Mouse (Mus musculus): ENCODE measurements around the gene R3hdml. TPM values are rescaled to one million over a fixed set of nuclear protein-coding genes. Genes with fewer than 3 reads are reported as not detected.

Gene R3hdml
- total RNA-seq, 2 experiments from 2014 or later: not detected

GRCm38 (mm10) chr2:163471710-163472465 lies 20.2 kb upstream of the R3hdml start:
- DNase-seq (ENCODE audit: low spot score in 2 of 2): no peak

DNA sequence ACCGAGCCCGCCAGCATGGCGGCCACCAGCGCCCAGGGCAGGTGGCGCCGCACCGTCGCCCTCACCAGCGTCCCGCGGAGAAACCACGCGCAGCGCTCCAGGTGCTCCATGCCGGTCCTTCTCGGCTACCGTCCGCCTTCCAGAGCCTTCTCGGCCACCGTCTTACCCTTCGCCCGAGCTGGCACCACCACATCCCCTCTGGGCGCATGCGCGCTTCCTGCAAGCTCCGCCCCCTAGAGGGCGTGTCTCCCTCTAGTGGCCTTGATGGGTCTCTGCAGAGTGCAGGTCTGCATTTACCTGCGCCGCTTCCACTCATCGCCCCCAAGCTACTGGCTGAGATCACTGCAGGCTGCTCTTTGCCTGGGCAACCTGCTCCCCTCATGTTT lies 19.7 kb upstream of the R3hdml start, which contains the start of gene Fitm2:
Gene Fitm2, minus strand, starts transcription at position 164 of the 386 bp plus-strand sequence.
- peak; percentile 97 to 98 for DNase-seq (ENCODE audit: low spot score in 2 of 2)

DNA sequence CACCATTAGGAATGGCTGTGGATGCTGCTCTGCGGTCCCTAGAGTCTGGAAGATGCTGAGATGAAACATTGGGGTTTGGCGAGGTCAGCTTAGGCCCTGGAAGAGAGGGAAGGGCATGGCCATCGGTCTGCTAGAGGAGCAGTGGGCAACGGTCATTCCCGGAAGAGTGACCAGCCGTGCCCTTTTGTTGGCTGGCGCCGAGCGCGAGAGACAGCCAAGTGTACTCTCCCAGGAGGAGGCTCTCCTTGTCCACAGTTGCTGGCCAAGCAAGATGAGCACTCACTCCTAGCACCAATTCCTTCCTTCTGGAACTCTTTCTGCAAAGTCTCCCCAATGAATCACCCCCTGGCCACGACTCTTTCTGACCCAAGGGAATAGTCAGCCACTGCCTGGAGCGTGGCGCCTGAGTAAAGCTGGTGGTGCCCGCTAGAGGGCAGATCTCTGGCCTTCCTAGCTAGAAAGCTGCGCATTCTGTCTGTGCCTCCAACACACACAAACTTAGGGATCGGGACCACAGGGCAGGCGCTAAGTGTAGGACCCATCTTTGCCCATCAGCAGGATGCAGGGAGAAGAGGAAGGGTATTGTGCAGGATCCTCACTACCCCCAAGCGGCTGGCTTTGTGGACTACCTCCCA lies 11.8 kb upstream of the R3hdml start:
- no peak for DNase-seq (ENCODE audit: low spot score in 2 of 2)

GRCm38 (mm10) chr2:163481539-163482029 lies 10.5 kb upstream of the R3hdml start:
- DNase-seq (ENCODE audit: low spot score in 2 of 2): no peak

- DNase-seq (ENCODE audit: low spot score in 2 of 2): no peak
Measured at GRCm38 (mm10) chr2:163487360-163487759, 4.8 kb upstream of the R3hdml start.

DNA sequence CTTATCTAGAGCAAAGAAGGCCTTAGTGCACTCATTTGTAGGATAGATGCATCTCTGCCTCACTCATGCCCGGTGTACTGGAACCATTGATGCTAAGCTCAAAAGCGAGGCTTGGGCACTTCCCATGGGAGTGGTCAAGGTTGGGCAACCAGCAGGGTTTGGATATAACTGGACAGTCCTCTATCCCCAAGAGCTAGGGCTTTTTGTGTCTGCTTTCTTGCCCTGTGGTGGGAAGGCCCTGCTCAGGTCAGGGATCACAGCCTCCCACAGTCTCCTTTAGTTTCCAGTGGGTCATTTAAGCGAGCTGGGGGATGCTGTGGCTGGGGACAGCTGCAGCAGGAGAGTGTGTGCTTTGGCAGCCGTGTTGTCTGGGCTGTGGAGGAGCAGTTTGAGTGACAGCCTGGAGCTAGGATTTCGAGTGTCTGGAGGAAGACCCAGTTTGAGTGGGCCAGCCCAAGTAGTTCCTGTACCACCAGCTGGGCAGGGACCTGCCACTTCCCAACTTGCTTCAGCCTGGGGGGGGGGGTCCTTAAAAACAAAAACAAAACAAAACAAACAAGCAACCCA lies 2.3 kb upstream of the R3hdml start:
- DNase-seq (ENCODE audit: low spot score in 2 of 2): no peak

- DNase-seq (ENCODE audit: low spot score in 2 of 2): no peak
Measured at GRCm38 (mm10) chr2:163490656-163491055, 1.5 kb upstream of the R3hdml start.

DNA sequence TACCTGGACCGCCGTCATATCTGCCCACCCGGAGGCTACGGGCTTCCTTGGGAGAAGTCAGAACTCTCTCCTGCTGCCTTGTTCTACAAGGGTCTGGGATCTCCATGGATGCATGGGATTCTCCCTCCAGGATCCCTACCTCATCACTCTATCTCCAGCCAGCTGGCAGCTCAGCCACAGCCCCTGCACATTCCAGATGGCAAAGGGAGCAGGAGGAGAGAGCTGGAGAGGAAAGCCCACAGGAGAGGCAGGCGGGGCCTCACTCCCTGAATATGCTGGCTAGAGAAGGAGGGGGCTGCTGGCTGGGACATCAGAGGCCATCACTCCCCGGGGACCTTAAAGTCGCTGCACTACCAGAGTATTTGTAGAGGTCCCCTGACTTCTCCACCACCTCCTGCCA lies 767 bp upstream of the R3hdml start:
- DNase-seq (ENCODE audit: low spot score in 2 of 2): peak in 1 of 2 experiments; percentile 5

DNA sequence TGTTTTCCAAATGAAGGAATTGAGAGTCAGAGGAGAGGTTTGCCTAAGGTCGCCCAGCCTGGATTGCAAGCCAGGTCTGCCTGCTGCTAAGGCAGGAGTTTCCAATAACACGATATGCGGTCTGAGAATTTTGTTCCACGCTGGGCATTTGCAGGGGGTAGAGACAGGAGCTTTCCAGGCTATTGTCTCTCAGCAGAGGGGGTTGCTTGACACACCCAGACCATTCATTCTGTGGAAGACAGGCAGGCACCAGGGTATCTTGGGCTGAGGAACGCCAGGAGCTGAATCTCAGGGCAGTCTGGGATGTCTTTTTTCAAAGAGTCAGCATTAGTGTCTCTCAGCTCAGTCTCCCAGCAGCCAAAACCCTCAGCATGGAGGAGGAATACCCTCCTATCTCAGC lies 913 bp downstream of the R3hdml start:
- DNase-seq (ENCODE audit: low spot score in 2 of 2): no peak

DNA sequence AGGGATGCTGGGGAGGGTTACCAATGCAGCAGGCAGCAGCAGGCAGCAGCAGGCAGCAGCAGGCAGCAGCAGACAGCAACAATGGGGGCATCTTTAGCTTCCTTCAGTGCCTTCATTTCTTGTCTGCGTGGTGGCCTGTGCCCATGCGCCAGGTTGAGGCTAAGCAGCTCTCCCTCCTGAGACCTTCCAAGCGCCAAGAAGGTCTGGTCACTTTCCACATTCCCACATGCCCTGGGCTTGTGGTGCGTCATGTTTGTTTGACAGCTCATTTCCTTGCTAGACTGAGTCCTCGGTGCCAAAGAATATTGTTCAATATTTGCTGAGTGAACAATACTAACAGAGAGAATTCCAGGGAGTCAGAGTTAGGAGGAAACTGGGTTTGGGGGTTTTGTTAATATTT lies 1.9 kb downstream of the R3hdml start:
- DNase-seq (ENCODE audit: low spot score in 2 of 2): no peak

DNA sequence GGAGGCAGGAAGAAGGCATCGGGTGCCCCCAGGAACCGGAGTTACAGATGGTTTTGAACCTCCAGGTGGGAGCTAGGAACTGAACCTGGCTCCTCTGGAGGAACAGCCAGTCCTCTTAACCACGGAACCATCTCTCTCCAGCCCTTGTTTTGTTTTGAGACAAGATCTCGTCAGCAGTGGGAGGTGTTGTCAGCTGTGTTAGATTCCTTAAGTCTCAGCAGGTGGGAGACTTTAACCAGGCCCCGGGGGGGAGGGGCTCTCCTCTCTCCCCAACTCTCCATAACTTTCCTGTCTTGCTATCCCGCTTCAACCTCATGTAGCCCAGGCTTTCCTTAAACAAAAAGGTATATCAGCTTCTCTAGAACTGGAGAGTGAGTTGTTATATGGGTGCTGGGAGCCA lies 2.3 kb downstream of the R3hdml start:
- no peak for DNase-seq (ENCODE audit: low spot score in 2 of 2)

- DNase-seq (ENCODE audit: low spot score in 2 of 2): no peak
Measured at GRCm38 (mm10) chr2:163502219-163502618, 10.1 kb downstream of the R3hdml start.

- no peak for DNase-seq (ENCODE audit: low spot score in 2 of 2)
Measured at GRCm38 (mm10) chr2:163503191-163503590, 11.1 kb downstream of the R3hdml start.

- DNase-seq (ENCODE audit: low spot score in 2 of 2): no peak
Measured at GRCm38 (mm10) chr2:163506300-163507004, 14.3 kb downstream of the R3hdml start, which contains the start of gene Hnf4a. TSS of gene Hnf4a (plus strand) at chr2:163506808.

- no peak for DNase-seq (ENCODE audit: low spot score in 2 of 2)
Measured at GRCm38 (mm10) chr2:163525761-163526243, 33.7 kb downstream of the R3hdml start.

GRCm38 (mm10) chr2:163527497-163527896 lies 35.4 kb downstream of the R3hdml start:
- DNase-seq (ENCODE audit: low spot score in 2 of 2): no peak

- DNase-seq (ENCODE audit: low spot score in 2 of 2): no peak
Measured at GRCm38 (mm10) chr2:163530418-163530817, 38.3 kb downstream of the R3hdml start.

DNA sequence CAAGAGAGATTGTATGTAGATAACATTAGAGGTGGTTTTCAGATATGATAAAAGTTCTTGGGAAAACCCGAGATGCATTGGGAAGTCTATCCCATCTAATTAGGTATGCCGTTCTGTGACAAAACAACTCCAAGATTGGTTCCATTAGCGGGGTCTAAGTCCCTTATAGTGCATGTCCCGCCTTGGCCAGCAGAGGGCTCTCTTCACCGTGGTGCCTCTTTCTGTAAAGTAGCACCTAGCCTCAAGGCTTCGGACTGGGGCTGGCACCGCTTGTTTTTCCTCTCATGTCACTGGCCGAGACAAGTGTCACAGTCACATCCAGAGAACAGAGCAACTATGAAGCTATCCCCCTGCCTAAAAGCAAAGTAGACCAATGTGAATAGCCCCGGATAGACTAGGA lies 39.8 kb downstream of the R3hdml start:
- peak; percentile 78 to 86 for DNase-seq (ENCODE audit: low spot score in 2 of 2)

GRCm38 (mm10) chr2:163533226-163533625 lies 41.1 kb downstream of the R3hdml start:
- no peak for DNase-seq (ENCODE audit: low spot score in 2 of 2)

DNA sequence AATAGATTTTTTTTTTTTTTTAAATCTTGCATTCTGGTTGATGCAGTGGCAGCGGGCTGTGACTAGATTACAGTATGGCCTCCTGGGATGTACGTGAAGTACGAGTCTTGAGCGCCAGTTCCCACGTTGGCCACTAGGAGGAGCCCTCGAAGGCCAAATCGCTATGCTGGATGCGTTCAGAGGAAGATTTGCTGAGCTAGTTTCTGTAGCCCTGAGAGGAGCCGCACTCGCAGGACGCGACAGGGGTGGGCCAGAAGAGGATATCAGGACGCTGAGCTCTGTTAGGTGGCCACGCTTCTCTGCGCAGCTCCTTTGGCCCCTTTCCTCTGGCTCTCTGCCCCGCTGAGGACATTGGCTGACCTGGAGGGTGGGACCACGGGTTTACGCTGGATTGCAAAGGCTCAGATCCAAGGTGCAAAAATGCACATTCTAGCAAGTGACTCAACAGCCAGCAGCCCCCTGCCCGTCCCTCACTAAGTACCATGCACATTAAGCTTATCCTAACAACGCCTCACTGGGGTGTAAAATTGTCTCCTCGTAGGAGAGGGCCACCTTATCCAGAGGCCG lies 42.9 kb downstream of the R3hdml start:
- peak; percentile 91 to 96 for DNase-seq (ENCODE audit: low spot score in 2 of 2)

- DNase-seq (ENCODE audit: low spot score in 2 of 2): no peak
Measured at GRCm38 (mm10) chr2:163537443-163537842, 45.3 kb downstream of the R3hdml start.
